14 mouse cellular contexts compared by ENCODE assay signal in genomic region chr10:37326168-37326534, GRCm38 (mm10).
"Had no signal": no experiment of that assay in that cellular context is flagged by ENCODE, and none has a peak within 500 bp of the region (broad histone marks: within the 10 kb centered on the region; RNA-seq: fewer than 3 reads in every experiment).

No protein-coding gene starts in this region.

- H3K9me3 ChIP-seq: kidney, embryonic 15.5 days; limb, embryonic 12.5 days; lung, embryonic 15.5 days; megakaryocyte, embryonic 14.5 days; midbrain, embryonic 15.5 days; neural tube, embryonic 12.5 days had no signal

- H3K4me3 ChIP-seq: kidney, embryonic 15.5 days; left cerebral cortex, adult 2 months; limb, embryonic 12.5 days; lung, embryonic 15.5 days; megakaryocyte, embryonic 14.5 days; midbrain, embryonic 15.5 days; neural tube, embryonic 12.5 days had no signal

- DNase-seq: kidney, postnatal 14 days; lung, postnatal 14 days; thymus, postnatal 4 days had no signal

- ATAC-seq: hindbrain, embryonic 16.5 days; inflammation-experienced regulatory T-cells, adult 6 months; midbrain, embryonic 15.5 days had no signal

- H3K27me3 ChIP-seq: kidney, embryonic 15.5 days; limb, embryonic 12.5 days; lung, embryonic 15.5 days; midbrain, embryonic 15.5 days; neural tube, embryonic 12.5 days had no signal

- H3K4me1 ChIP-seq: kidney, embryonic 15.5 days; limb, embryonic 12.5 days; megakaryocyte, embryonic 14.5 days; midbrain, embryonic 15.5 days; neural tube, embryonic 12.5 days had no signal

- H3K27ac ChIP-seq: kidney, embryonic 15.5 days; left cerebral cortex, adult 2 months; limb, embryonic 12.5 days; lung, embryonic 15.5 days; macrophage; midbrain, embryonic 15.5 days; neural tube, embryonic 12.5 days had no signal

- H3K4me2 ChIP-seq: kidney, embryonic 15.5 days; limb, embryonic 12.5 days; lung, embryonic 15.5 days; midbrain, embryonic 11.5 days; midbrain, embryonic 15.5 days; neural tube, embryonic 12.5 days had no signal

- H3K9ac ChIP-seq: kidney, embryonic 15.5 days; limb, embryonic 12.5 days; lung, embryonic 15.5 days; midbrain, embryonic 15.5 days; neural tube, embryonic 12.5 days had no signal

- H3K36me3 ChIP-seq: kidney, embryonic 15.5 days; limb, embryonic 12.5 days; lung, embryonic 15.5 days; midbrain, embryonic 15.5 days; neural tube, embryonic 12.5 days had no signal
